In the genomic region with DNA sequence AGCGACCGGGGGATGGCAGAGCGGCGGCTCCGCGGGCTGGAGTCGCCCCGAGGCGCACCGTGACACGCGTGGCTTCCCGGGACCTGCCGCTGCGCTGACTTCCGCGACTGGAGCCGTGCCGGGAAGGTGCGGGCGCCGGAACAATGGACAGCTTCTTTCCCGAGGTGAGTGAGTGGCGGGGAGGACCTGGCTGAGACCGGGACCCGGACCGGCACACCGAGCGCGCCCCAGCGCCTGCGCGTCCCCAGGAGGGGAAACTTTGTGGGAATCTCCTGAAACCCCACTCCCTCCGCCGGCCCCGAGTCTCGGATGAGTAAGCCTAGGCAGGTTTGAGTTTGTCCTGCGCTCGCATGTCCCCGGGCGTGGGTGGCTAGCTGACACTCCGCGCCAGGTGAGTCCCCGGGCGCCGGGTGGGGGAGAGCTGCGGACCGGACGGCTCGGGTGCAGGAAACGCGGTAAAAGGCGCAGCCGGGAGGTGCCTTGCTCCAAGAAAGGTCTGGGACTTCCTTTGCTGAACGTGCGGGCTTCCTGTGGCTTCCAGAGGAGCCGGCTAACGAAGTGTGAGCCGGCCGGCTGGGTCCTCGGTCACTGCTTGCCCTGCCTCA, we compare ENCODE assay signal across 8 mouse cellular contexts. TPM values are rescaled to one million over a fixed set of nuclear protein-coding genes. Genes with fewer than 3 reads are reported as not detected.
DNase-seq lines count a peak whose midpoint lies in the region; ATAC-seq and TF ChIP-seq lines count a peak whose summit lies in the region.

No protein-coding gene starts in this region.

- no peak for TF ChIP-seq POLR2A in bone marrow, adult 2 months (IDR thresholded peaks at IDR 0.05; ENCODE audit: borderline replicate concordance, control insufficient read depth, low read depth, low read length)

- 0 out of 2 replicates have a peak, but pooled peaks cover 3% of the 10 kb centered on the region for H3K36me3 ChIP-seq in E14TG2a.4 (ENCODE audit: insufficient read depth, low read length)
- H3K36me3 ChIP-seq in forebrain, embryonic 11.5 days (ENCODE audit: control insufficient read depth, insufficient read depth, low read length): no peaks in the 10 kb centered on the region
- no peaks in the 10 kb centered on the region for H3K36me3 ChIP-seq in stomach, embryonic 15.5 days

- under 1% methylated on average over 61 of the region's 61 CpGs for WGBS in bone marrow, adult 2 months
- under 1% methylated on average over 53 of the region's 61 CpGs for WGBS in forebrain, embryonic 11.5 days
- WGBS in stomach, embryonic 15.5 days: under 1% methylated on average over 61 of the region's 61 CpGs

- intact Hi-C loops in heart, postnatal 14 days (cut with DNase I): loop anchor here (1.0 to 5.0 kb wide), 3 partner anchors 42 to 182 kb away; no protein-coding TSS in a partner anchor

- H3K27me3 ChIP-seq in E14TG2a.4 (ENCODE audit: insufficient read depth, low read length): peaks cover 7% of the 10 kb centered on the region
- H3K27me3 ChIP-seq in forebrain, embryonic 11.5 days (ENCODE audit: control insufficient read depth, insufficient read depth, low read length): peaks cover 10% of the 10 kb centered on the region; the same call in 1 of the 2 replicates
- no peaks in the 10 kb centered on the region for H3K27me3 ChIP-seq in stomach, embryonic 15.5 days (replicated peaks)

- peak overlapping the region; percentile 98 for H3K4me3 ChIP-seq in E14TG2a.4 (replicated peaks; ENCODE audit: low read length)
- peak overlapping the region; percentile 69 for H3K4me3 ChIP-seq in bone marrow, adult 2 months (replicated peaks; ENCODE audit: control insufficient read depth, low read depth, low read length)
- peak overlapping the region; percentile 74 for H3K4me3 ChIP-seq in forebrain, embryonic 11.5 days (ENCODE audit: low read depth, low read length)
- peak overlapping the region; percentile 90 for H3K4me3 ChIP-seq in stomach, embryonic 15.5 days (replicated peaks)

- peak overlapping the region; percentile 95 for H3K4me2 ChIP-seq in forebrain, embryonic 11.5 days (ENCODE audit: low read depth, low read length, severe bottlenecking)
- peak overlapping the region; percentile 75 for H3K4me2 ChIP-seq in stomach, embryonic 15.5 days

- no peak for TF ChIP-seq CTCF in E14TG2a.4 (conservative IDR thresholded peaks at IDR 0.05; ENCODE audit: low read length)
- TF ChIP-seq CTCF in bone marrow, adult 2 months (IDR thresholded peaks at IDR 0.05; ENCODE audit: control insufficient read depth, insufficient read depth, low read length): no peak

- H3K9ac ChIP-seq in forebrain, embryonic 11.5 days (ENCODE audit: low read length): peak overlapping the region; percentile 76
- H3K9ac ChIP-seq in stomach, embryonic 15.5 days: peak overlapping the region; percentile 87

- H3K27ac ChIP-seq in bone marrow, adult 2 months (ENCODE audit: control insufficient read depth, insufficient read depth, low read depth, low read length, poor library complexity): peak overlapping the region; percentile 70
- H3K27ac ChIP-seq in forebrain, embryonic 11.5 days (ENCODE audit: low read depth, low read length): peak overlapping the region; percentile 53
- peak overlapping the region; percentile 96 for H3K27ac ChIP-seq in stomach, embryonic 15.5 days

- H3K9me3 ChIP-seq in E14TG2a.4 (ENCODE audit: low read length): no peaks in the 10 kb centered on the region
- H3K9me3 ChIP-seq in forebrain, embryonic 11.5 days (ENCODE audit: control insufficient read depth, low read length): no peaks in the 10 kb centered on the region
- H3K9me3 ChIP-seq in stomach, embryonic 15.5 days: no peaks in the 10 kb centered on the region

- DNase-seq in forebrain, embryonic 11.5 days (ENCODE audit: low spot score): peak; percentile 79
- DNase-seq in heart, postnatal 14 days: peak; percentile 64 to 66
- DNase-seq in kidney, postnatal 4 days: peak; percentile 69 to 80
- no peak for DNase-seq in frontal cortex, adult 2 months (ENCODE audit: extremely low spot score in 1 of 2, low spot score in 1 of 2)

- peaks cover 54% of the 10 kb centered on the region for H3K4me1 ChIP-seq in E14TG2a.4 (replicated peaks; ENCODE audit: low read depth, low read length)
- no peaks in the 10 kb centered on the region for H3K4me1 ChIP-seq in bone marrow, adult 2 months (ENCODE audit: control insufficient read depth, insufficient read depth, low read length)
- peaks cover 1% of the 10 kb centered on the region; the same call in 1 of the 2 replicates for H3K4me1 ChIP-seq in forebrain, embryonic 11.5 days (replicated peaks; ENCODE audit: control insufficient read depth, insufficient read depth, low read length)
- peaks cover 5% of the 10 kb centered on the region; the same call in 1 of the 2 replicates for H3K4me1 ChIP-seq in stomach, embryonic 15.5 days

- no peak for ATAC-seq in forebrain, embryonic 11.5 days (replicated peaks; ENCODE audit: low FRiP score)
- ATAC-seq in megakaryocyte progenitor cell, adult 5-6 weeks (replicated peaks; ENCODE audit: poor library complexity): peak; percentile 4
- ATAC-seq in stomach, embryonic 15.5 days (ENCODE audit: insufficient read depth, low FRiP score, low read depth): no peak; the same call in 1 of the 2 replicates

RNA-seq across cellular contexts. Expression of a gene that starts 0.6 kb away (rescaled TPM):
- polyA plus RNA-seq in bone marrow, adult 2 months (2011; ENCODE audit: insufficient read depth, insufficient read length, low replicate concordance, missing spikeins): 19.1 and 26.8 TPM in 2 replicates
- polyA plus RNA-seq in forebrain, embryonic 11.5 days (2014; fragmentation: Nextera tagmentation; extraction: Ambion mirVana): 72.6 and 72.7 TPM in 2 replicates
- 10 to 100 TPM; 64.7 to 66.9 TPM for total RNA-seq in heart, postnatal 14 days (2021)
- 2.4 and 2.9 TPM in 2 replicates for total RNA-seq in megakaryocyte progenitor cell, adult 5-6 weeks (2015)
- 3.8 and 4.2 TPM in 2 replicates for total RNA-seq in megakaryocyte progenitor cell, adult 5-6 weeks (2017)
- polyA plus RNA-seq in stomach, embryonic 15.5 days (2015; fragmentation: Nextera tagmentation; extraction: Ambion mirVana): 32.4 and 36.8 TPM in 2 replicates
- polyA plus RNA-seq in frontal cortex, adult 2 months (2012; rRNA removed): 50.5 and 57.3 TPM in 2 replicates

Comparison
In these comparisons a context has a peak if more than half of its experiments do, and no peak if none do; other contexts are left out.
1. DNase-seq: peak in forebrain, embryonic 11.5 days (single experiment), heart, postnatal 14 days (2 of 2) and kidney, postnatal 4 days (2 of 2); none in frontal cortex, adult 2 months (0 of 2).
2. Peak in every context shown above with its lines, with median percentiles within 50 percentile points of each other: H3K4me3 ChIP-seq and H3K27ac ChIP-seq.